Mouse (Mus musculus) limb, embryonic 10.5 days (tissue): ENCODE measurements at regions not wholly inside any gene's neighbourhood (a gene's known extent, or its start where the extent isn't known, plus 50 kb on each side); places are given as distances from the start of the nearest gene placed in this dataset.

Experiments used
- DNase-seq: peaks from one replicate; pipeline ENCODE4 v3.0.0-alpha.2; 2017; ENCODE audit warnings: low spot score
- H3K27ac ChIP-seq: fragments of 300-500 bp; sonication (generic); 2 replicates; pipeline ENCODE4 v1.5.1; 2016; ENCODE audit warnings: mild to moderate bottlenecking
- H3K27me3 ChIP-seq: fragments of 300-500 bp; sonication (generic); 2 replicates; pipeline ENCODE4 v1.6.1; 2016; ENCODE audit warnings: low read depth, mild to moderate bottlenecking; ENCODE audit not compliant: poor library complexity, severe bottlenecking
- H3K36me3 ChIP-seq: fragments of 300-500 bp; sonication (generic); 2 replicates; pipeline ENCODE4 v1.6.1; 2016; ENCODE audit warnings: mild to moderate bottlenecking, moderate library complexity
- H3K4me1 ChIP-seq: fragments of 300-500 bp; sonication (generic); 2 replicates; pipeline ENCODE4 v1.6.1; 2016
- H3K4me3 ChIP-seq: fragments of 300-500 bp; sonication (generic); 2 replicates; pipeline ENCODE4 v1.5.1; 2016; ENCODE audit warnings: mild to moderate bottlenecking, moderate library complexity
- H3K9me3 ChIP-seq: fragments of 300-500 bp; sonication (generic); replicated peaks from 2 replicates; pipeline ENCODE4 v1.6.1; 2016; ENCODE audit warnings: mild to moderate bottlenecking
- WGBS: fragments of 180-500 bp; shearing (Covaris S2); methylation state at CpG from one replicate; pipeline ENCODE4 v1.1.7; 2016; 5-methylcytosine and 5-hydroxymethylcytosine counted together

GRCm38 (mm10) chr13:103419146-103419545 lies 84.8 kb upstream of the Mast4 start:
- DNase-seq, result no peak
- H3K4me1 ChIP-seq, result no peaks in the 10 kb centered on the region
- 60% methylated on average over 3 of the region's 3 CpGs for WGBS

DNA sequence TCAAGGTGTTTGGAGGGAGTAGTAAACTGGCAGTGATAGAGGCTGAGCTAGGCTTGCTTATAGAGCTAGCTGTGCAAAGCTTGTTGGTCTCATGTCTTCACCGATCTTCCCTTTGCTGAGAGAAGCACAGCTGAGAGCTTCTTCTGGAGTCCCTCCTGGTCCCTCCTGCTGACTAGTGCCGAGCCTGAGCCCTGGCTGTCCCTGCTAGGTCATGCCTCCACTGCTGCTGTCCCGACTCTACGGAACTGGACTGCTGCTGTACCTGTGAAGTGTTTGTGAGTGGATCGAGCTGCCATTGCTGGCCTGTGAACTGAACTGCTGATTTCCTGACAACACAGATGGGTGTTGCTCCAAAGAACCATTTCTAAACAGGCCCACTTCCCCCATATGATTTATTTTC lies 83.0 kb upstream of the Mast4 start:
- 89% methylated on average over 5 of the region's 5 CpGs for WGBS

More at GRCm38 (mm10) chr13:103419146-103419545, 84.8 kb upstream of the Mast4 start:
- H3K27me3 ChIP-seq, result no peaks in the 10 kb centered on the region
- H3K36me3 ChIP-seq, result no peaks in the 10 kb centered on the region
- H3K9me3 ChIP-seq, result no peaks in the 10 kb centered on the region
- H3K4me3 ChIP-seq, result no peak overlapping the region
- no peak overlapping the region for H3K27ac ChIP-seq

DNA sequence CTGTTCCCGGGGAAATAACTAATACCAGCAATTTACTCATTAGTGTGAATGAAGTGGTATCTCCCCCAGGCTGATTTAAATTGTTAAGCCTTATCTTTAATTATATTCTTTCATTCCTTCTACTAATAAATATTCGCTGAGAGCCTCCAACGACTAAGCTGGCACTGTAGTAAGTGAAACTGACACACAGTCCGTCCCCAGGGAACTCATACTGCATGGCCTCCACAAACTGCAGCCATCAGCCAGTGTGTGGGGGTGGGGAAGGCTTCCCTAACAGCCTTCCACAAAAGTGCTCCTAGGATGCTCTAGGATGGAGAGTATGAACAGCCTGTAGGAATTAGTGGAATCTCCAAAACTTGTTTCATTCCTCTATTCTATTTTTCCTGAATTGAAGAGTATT lies 81.0 kb upstream of the Mast4 start:
- Histone ChIP-seq H3K36me3 (no peaks in the 10 kb centered on the region), H3K4me3 (no peak overlapping the region), H3K4me1 (no peaks in the 10 kb centered on the region), H3K9me3 (no peaks in the 10 kb centered on the region), H3K27me3 (no peaks in the 10 kb centered on the region), H3K27ac (no peak overlapping the region)
- DNase-seq, result no peak
- 74% methylated on average over 4 of the region's 4 CpGs for WGBS

More for the DNA sequence above, 83.0 kb upstream of the Mast4 start:
- Histone ChIP-seq H3K9me3 (no peaks in the 10 kb centered on the region), H3K4me1 (no peaks in the 10 kb centered on the region), H3K27ac (no peak overlapping the region), H3K27me3 (no peaks in the 10 kb centered on the region), H3K4me3 (no peak overlapping the region), H3K36me3 (no peaks in the 10 kb centered on the region)
- no peak for DNase-seq

GRCm38 (mm10) chr13:103412566-103412965 lies 78.3 kb upstream of the Mast4 start:
- H3K27ac ChIP-seq, result no peak overlapping the region
- H3K36me3 ChIP-seq, result no peaks in the 10 kb centered on the region
- H3K4me1 ChIP-seq, result no peaks in the 10 kb centered on the region
- 72% methylated on average over 2 of the region's 2 CpGs for WGBS
- H3K4me3 ChIP-seq, result no peak overlapping the region
- H3K27me3 ChIP-seq, result no peaks in the 10 kb centered on the region
- DNase-seq, result no peak
- no peaks in the 10 kb centered on the region for H3K9me3 ChIP-seq

- Histone ChIP-seq H3K36me3 (no peaks in the 10 kb centered on the region), H3K27ac (no peak overlapping the region), H3K4me1 (no peaks in the 10 kb centered on the region), H3K9me3 (no peaks in the 10 kb centered on the region), H3K27me3 (no peaks in the 10 kb centered on the region), H3K4me3 (no peak overlapping the region)
- WGBS, result 80% methylated on average over 7 of the region's 7 CpGs
- DNase-seq, result no peak
These were observed 75.0 kb upstream of the Mast4 start for GRCm38 (mm10) chr13:103409286-103409685.

- Histone ChIP-seq H3K9me3 (no peaks in the 10 kb centered on the region), H3K4me1 (no peaks in the 10 kb centered on the region), H3K27ac (no peak overlapping the region), H3K27me3 (no peaks in the 10 kb centered on the region), H3K36me3 (no peaks in the 10 kb centered on the region), H3K4me3 (no peak overlapping the region)
- 94% methylated on average over 2 of the region's 2 CpGs for WGBS
- DNase-seq, result no peak
These were observed 62.3 kb upstream of the Mast4 start for GRCm38 (mm10) chr13:103396526-103397020.

DNA sequence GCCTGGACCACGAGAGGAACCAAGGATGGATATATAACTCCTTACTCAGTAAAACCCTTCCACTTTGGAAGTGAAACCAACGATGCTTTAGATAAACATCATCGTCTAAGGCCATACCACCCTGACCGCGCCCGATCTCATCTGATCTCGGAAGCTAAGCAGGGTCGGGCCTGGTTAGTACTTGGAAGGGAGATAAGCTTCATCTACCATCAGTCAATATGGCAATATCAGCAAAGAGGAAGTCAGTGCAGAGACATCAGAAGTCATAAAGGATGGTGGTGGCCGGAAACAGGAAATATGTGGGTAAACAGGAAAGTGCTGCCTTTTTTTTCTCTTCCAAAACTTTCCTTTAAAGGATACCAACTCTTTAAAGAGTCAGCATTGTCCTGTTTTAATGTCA lies 61.8 kb upstream of the Mast4 start:
- Histone ChIP-seq H3K27ac (no peak overlapping the region), H3K9me3 (no peaks in the 10 kb centered on the region), H3K4me3 (no peak overlapping the region), H3K4me1 (no peaks in the 10 kb centered on the region), H3K36me3 (no peaks in the 10 kb centered on the region), H3K27me3 (no peaks in the 10 kb centered on the region)
- no peak for DNase-seq
- 91% methylated on average over 9 of the region's 9 CpGs for WGBS

GRCm38 (mm10) chr13:103392581-103392980 lies 58.3 kb upstream of the Mast4 start:
- DNase-seq, result no peak
- no peak overlapping the region for H3K4me3 ChIP-seq
- no peaks in the 10 kb centered on the region for H3K36me3 ChIP-seq
- H3K27ac ChIP-seq, result no peak overlapping the region
- no peaks in the 10 kb centered on the region for H3K27me3 ChIP-seq
- H3K9me3 ChIP-seq, result no peaks in the 10 kb centered on the region
- no peaks in the 10 kb centered on the region for H3K4me1 ChIP-seq
- 78% methylated on average over 3 of the region's 3 CpGs for WGBS

DNA sequence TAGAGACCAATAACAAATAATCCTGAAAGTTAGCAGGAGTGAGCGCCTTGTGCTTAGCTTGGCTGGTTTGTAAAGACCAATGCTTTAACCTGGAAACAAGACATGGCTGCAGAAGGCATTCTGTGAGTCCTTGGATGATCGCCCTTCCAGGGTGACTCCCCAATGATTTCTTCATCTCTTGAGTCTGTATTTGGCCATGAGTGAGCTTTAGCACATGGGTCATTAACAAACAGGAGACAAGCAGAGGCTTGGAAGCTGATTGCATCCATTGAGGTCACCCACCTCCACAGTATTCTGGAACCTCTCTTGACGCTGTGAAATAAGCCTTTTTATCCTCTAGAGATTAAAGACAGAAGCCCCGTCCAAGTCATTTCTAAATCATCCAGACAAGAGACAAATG lies 57.1 kb upstream of the Mast4 start:
- Histone ChIP-seq H3K4me3 (no peak overlapping the region), H3K9me3 (no peaks in the 10 kb centered on the region), H3K27me3 (no peaks in the 10 kb centered on the region), H3K27ac (no peak overlapping the region), H3K4me1 (no peaks in the 10 kb centered on the region), H3K36me3 (no peaks in the 10 kb centered on the region)
- no peak for DNase-seq
- WGBS, result 84% methylated on average over 4 of the region's 4 CpGs

DNA sequence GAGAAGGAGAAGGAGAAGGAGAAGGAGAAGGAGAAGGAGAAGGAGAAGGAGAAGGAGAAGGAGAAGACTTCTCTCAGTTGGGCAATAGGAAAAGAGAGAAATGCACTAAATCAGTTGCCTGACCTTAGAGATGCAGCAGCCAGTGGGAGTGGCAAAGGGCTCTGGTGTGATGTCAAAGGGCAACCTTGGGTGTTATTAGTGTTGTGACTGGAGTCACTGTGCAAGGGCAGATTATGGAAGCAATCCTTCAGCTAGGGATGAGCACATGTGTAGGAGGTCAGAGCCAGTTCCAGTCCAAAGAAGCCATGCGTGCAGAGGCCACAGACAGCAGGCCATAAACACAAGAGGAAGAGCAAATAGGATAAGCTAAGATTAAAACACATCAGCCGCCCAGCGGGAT lies 56.7 kb upstream of the Mast4 start:
- 88% methylated on average over 3 of the region's 3 CpGs for WGBS
- H3K27ac ChIP-seq, result no peak overlapping the region
- H3K27me3 ChIP-seq, result no peaks in the 10 kb centered on the region
- DNase-seq, result no peak
- H3K36me3 ChIP-seq, result no peaks in the 10 kb centered on the region
- no peaks in the 10 kb centered on the region for H3K4me1 ChIP-seq
- no peaks in the 10 kb centered on the region for H3K9me3 ChIP-seq
- H3K4me3 ChIP-seq, result no peak overlapping the region

DNA sequence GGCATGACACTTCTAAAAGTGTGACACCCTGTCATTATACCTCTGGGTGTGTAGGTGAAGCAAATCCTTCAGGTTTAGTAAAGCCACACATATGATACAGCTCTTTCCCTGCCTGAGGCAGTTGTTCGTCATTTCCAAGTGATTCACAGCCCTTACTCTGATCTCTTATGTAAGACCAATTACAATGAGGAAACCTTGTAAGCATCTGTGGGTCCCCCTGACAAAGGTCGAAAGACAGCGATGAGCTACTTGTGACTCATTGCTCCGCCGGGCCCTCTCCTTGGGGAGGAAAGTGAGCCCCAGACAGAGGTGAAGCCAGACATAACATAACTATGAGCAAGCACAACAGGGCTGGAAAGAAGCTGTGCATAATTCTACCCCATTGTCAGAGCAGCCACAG lies 52.7 kb upstream of the Mast4 start:
- Histone ChIP-seq H3K27ac (no peak overlapping the region), H3K9me3 (no peaks in the 10 kb centered on the region), H3K36me3 (no peaks in the 10 kb centered on the region), H3K27me3 (no peaks in the 10 kb centered on the region), H3K4me1 (no peaks in the 10 kb centered on the region), H3K4me3 (no peak overlapping the region)
- 97% methylated on average over 5 of the region's 5 CpGs for WGBS
- DNase-seq, result no peak
